Comparison of ENCODE assay signal across 10 mouse cellular contexts in the genomic region with DNA sequence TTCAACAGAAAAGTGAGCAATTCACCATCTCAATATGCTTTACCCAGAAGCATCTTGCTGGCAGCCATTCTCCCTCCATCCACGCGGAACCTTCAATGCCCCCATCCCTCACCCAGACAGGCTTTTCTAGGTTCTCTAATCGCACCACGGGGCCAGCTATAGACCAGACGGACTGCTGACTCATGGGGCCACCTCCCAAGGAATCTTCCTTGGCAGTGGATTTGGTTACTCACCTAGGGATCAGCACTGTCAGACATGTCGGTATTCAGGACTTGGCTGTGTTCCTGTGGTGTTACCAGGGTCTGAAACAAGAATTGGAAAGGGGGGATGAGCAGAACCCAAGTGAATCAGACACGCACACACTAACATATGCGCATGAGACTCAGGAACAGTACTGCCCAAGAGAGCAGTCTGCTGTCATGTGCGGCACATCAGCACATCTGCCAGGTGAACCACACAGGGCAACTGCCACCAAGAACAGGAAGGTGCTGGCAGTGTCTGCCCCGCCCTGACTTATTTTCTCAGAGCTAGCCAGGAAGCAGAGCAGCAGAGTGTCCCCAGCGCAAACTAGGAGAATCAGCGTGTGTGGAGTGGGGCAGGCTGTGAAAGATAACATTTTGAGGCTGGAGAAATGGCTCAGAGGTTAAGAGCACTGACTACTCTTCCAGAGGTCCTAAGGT. TPM values are rescaled to one million over a fixed set of nuclear protein-coding genes. Genes with fewer than 3 reads are reported as not detected.
A peak's percentile ranks its signal among the peaks of the same experiment; 100 is the strongest.
DNase-seq lines count a peak whose midpoint lies in the region; ATAC-seq and TF ChIP-seq lines count a peak whose summit lies in the region.
"Had no signal": no experiment of that assay in that cellular context is flagged by ENCODE, and none has a peak within 500 bp of the region (broad histone marks: within the 10 kb centered on the region; RNA-seq: fewer than 3 reads in every experiment).

No protein-coding gene starts in this region.

- H3K4me2 ChIP-seq in liver, embryonic 11.5 days: no peak overlapping the region
- H3K4me2 ChIP-seq in liver, embryonic 14.5 days (ENCODE audit: low read depth): no peak overlapping the region
- H3K4me2 ChIP-seq: heart, embryonic 15.5 days; liver, embryonic 15.5 days had no signal

- in situ Hi-C loops in Patski (cut with MboI; ENCODE audit: low pct_unique_long_range_greater_than_20kb): no loop called here

- 71% methylated on average over 12 of the region's 12 CpGs for WGBS in liver, embryonic 11.5 days
- 54% methylated on average over 12 of the region's 12 CpGs for WGBS in liver, embryonic 14.5 days (ENCODE audit: insufficient replicate concordance)

- peak; percentile 48 for ATAC-seq in liver, embryonic 11.5 days (replicated peaks; ENCODE audit: low FRiP score)
- ATAC-seq in Patski: peak; percentile 80
- ATAC-seq in liver, embryonic 14.5 days (ENCODE audit: insufficient read depth): peak; percentile 55

- no peak for TF ChIP-seq CTCF in Patski (IDR thresholded peaks at IDR 0.05)
- no peak for TF ChIP-seq CTCF in liver, embryonic 14.5 days (IDR thresholded peaks at IDR 0.05; ENCODE audit: low read depth)

- H3K27me3 ChIP-seq in liver, embryonic 11.5 days (replicated peaks; ENCODE audit: control insufficient read depth, insufficient read depth, low read length): no peaks in the 10 kb centered on the region
- H3K27me3 ChIP-seq in Patski: no peaks in the 10 kb centered on the region
- no peaks in the 10 kb centered on the region for H3K27me3 ChIP-seq in liver, embryonic 14.5 days (ENCODE audit: control insufficient read depth, insufficient read depth, low read length)
- H3K27me3 ChIP-seq: heart, embryonic 15.5 days; liver, embryonic 15.5 days had no signal

- no peaks in the 10 kb centered on the region for H3K36me3 ChIP-seq in liver, embryonic 11.5 days (ENCODE audit: control insufficient read depth, insufficient read depth, low read length)
- H3K36me3 ChIP-seq in liver, embryonic 14.5 days (replicated peaks; ENCODE audit: control insufficient read depth, insufficient read depth, low read depth): no peaks in the 10 kb centered on the region
- H3K36me3 ChIP-seq: heart, embryonic 15.5 days; liver, embryonic 15.5 days had no signal

- no peak overlapping the region for H3K9ac ChIP-seq in liver, embryonic 11.5 days (ENCODE audit: low read depth, low read length)
- no peak overlapping the region for H3K9ac ChIP-seq in liver, embryonic 14.5 days (replicated peaks)
- H3K9ac ChIP-seq: heart, embryonic 15.5 days; liver, embryonic 15.5 days had no signal

- CTCF ChIA-PET in Patski (lab: Charles Lee): interaction anchor here (0.7 to 1.3 kb wide), 2 partner anchors 26 to 101 kb away, joined by 3 read pairs; no protein-coding TSS in a partner anchor

- no peak for TF ChIP-seq EP300 in liver, embryonic 14.5 days (IDR thresholded peaks at IDR 0.05; ENCODE audit: low read depth)

- H3K4me1 ChIP-seq in liver, embryonic 11.5 days (replicated peaks; ENCODE audit: control insufficient read depth, insufficient read depth, low read length): peaks cover 18% of the 10 kb centered on the region
- H3K4me1 ChIP-seq in liver, embryonic 14.5 days (replicated peaks; ENCODE audit: control insufficient read depth in 2 of 2, insufficient read depth in 2 of 2, low read length in 1 of 2): peaks cover 0 to 15% of the 10 kb centered on the region in 2 experiments; a peak in 3 of 4 replicates

- H3K9me3 ChIP-seq in liver, embryonic 11.5 days (ENCODE audit: control insufficient read depth, low read length): no peaks in the 10 kb centered on the region
- H3K9me3 ChIP-seq in liver, embryonic 14.5 days (ENCODE audit: control insufficient read depth, low read length): no peaks in the 10 kb centered on the region
- H3K9me3 ChIP-seq: heart, embryonic 15.5 days; liver, embryonic 15.5 days had no signal

- no peak overlapping the region for H3K4me3 ChIP-seq in liver, embryonic 11.5 days (ENCODE audit: low read depth, low read length)
- H3K4me3 ChIP-seq in liver, embryonic 14.5 days (ENCODE audit: insufficient read depth in 1 of 2, low read depth in 2 of 2, low read length in 2 of 2): no peak overlapping the region
- H3K4me3 ChIP-seq: heart, embryonic 15.5 days; liver, embryonic 15.5 days had no signal

- no peak overlapping the region for H3K27ac ChIP-seq in liver, embryonic 11.5 days (ENCODE audit: low read depth, low read length)
- no peak overlapping the region for H3K27ac ChIP-seq in liver, embryonic 14.5 days
- H3K27ac ChIP-seq: liver, embryonic 15.5 days had no signal

- POLR2A ChIA-PET in Patski (lab: Charles Lee): interaction anchor here (0.8 kb wide), 1 partner anchor 29 kb away, joined by 3 read pairs; no protein-coding TSS in a partner anchor

- DNase-seq in liver, embryonic 11.5 days (ENCODE audit: low spot score): no peak
- DNase-seq in liver: no peak
- peak; percentile 97 for DNase-seq in Patski (ENCODE audit: low read depth, low spot score)
- DNase-seq in liver, embryonic 14.5 days (ENCODE audit: low read depth in 3 of 3, low spot score in 3 of 3): no peak
- DNase-seq in thymus, postnatal 14 days: peak; percentile 87
- no peak for DNase-seq in kidney, postnatal 4 days
- DNase-seq in c-Kit-positive CD71-positive TER-119-positive erythroid progenitor cells, embryonic 14.5 days (ENCODE audit: low spot score): no peak
- DNase-seq: kidney, postnatal 25 days had no signal

RNA-seq across cellular contexts. Expression of gene Sema4d, which starts 30.4 kb away (rescaled TPM):
- polyA plus RNA-seq in liver, embryonic 11.5 days (2014; fragmentation: Nextera tagmentation; extraction: Ambion mirVana): 18.6 and 21.7 TPM in 2 replicates
- polyA plus RNA-seq in Patski (2021): 26.5 TPM
- polyA plus RNA-seq in liver, embryonic 14.5 days (2012; rRNA removed): 4.2 and 4.7 TPM in 2 replicates
- polyA plus RNA-seq in liver, embryonic 14.5 days (2014; fragmentation: Nextera tagmentation; extraction: Ambion mirVana): 4.6 and 6.1 TPM in 2 replicates

Comparison
In these comparisons a context has a peak if more than half of its experiments do, and no peak if none do; other contexts are left out.
1. DNase-seq: peak in Patski (single experiment) and thymus, postnatal 14 days (single experiment); none in liver, embryonic 11.5 days (single experiment), liver (single experiment), liver, embryonic 14.5 days (0 of 3), kidney, postnatal 4 days (0 of 2) and c-Kit-positive CD71-positive TER-119-positive erythroid progenitor cells, embryonic 14.5 days (single experiment).
2. Peak in every context shown above with its lines, with median percentiles within 50 percentile points of each other: ATAC-seq.